Mouse (Mus musculus) kidney, adult 2 months (tissue): ENCODE measurements at regions not wholly inside any gene's neighbourhood (a gene's known extent, or its start where the extent isn't known, plus 50 kb on each side); places are given as distances from the start of the nearest gene placed in this dataset.

Experiments used
- CTCF ChIP-seq: fragments of 200-500 bp; conservative IDR thresholded peaks from 2 replicates; pipeline ENCODE4 v1.5.1; 2011; ENCODE audit warnings: low read depth, mild to moderate bottlenecking, control low read depth, low read length, moderate library complexity, mixed read lengths; ENCODE audit not compliant: insufficient read depth, insufficient read length
- POLR2A ChIP-seq: fragments of 200-500 bp; IDR thresholded peaks from one replicate; pipeline ENCODE4 v1.6.1; 2011; ENCODE audit warnings: low read depth, low read length, control low read depth

DNA sequence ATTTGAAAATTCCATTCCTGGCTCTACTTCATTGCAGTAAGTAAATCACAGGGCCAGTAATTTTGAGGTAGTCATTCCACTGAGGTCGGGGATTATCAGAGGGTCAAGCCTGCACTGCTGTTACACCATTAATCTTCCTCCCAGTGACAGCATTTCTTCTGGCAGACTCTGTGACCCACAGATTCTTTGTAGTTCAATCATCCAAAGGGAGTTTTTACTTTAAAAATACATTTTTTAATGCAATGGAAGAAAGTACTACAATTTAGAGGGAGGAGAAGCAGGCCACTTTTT, 537.6 kb downstream of the Ccdc50 start:
- no peak for TF ChIP-seq CTCF
- TF ChIP-seq POLR2A: no peak
